Mouse (Mus musculus) liver, adult (tissue): ENCODE results near the gene Zbtb46.

ENCODE experiments used
- GATA4 ChIP-seq: IDR thresholded peaks from 2 replicates; pipeline ENCODE4 v1.6.1; 2014; ENCODE audit warnings: mild to moderate bottlenecking, low read length; ENCODE audit not compliant: insufficient replicate concordance

Gene Zbtb46

GRCm38 (mm10) chr2:181472256-181472827 is 13.1 kb upstream of the Zbtb46 start:
- TF ChIP-seq GATA4 = no peak

DNA sequence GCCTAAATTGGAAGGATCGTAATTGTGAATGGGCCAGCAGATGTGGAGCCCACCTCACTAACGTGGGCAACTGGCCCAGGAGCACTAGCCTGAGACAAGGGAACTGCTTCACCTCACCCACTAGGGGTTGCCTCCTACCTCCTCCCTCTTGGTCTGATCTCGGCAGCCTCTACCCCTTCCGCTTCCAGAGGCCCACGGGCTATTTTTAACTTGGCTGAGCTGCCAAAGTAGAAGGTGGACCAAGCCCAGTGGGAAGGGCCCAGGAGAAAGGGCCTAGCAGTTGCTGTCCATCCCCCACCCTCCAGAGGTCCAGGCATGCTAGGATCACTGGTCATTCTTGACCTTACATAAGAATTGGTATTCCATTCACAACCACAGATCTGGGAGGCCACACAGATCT is 12.0 kb upstream of the Zbtb46 start:
- TF ChIP-seq GATA4 = no peak

DNA sequence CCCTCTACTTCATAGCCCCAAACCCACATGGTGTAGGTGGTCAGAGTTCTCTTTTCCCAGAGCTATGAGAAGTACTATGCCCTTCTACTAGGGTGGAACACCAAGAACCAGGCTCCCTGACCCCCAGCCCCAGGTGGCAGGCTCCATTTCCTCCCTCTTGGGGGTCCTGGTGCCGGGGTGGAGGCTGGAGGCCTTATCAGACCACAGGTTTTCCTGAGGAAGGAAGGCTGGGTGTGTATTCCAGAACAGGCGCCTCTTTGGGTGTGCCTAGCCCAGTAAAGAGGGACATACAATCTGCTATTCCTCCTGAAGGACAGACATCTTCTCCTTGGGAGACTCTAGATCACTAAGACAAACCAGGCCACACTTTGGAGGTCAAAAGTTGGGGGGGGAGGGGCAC is 11.1 kb upstream of the Zbtb46 start:
- peak; percentile 75; the same call in 1 of the 2 replicates for TF ChIP-seq GATA4

GRCm38 (mm10) chr2:181465423-181465822 is 6.2 kb upstream of the Zbtb46 start:
- TF ChIP-seq GATA4 = no peak

- TF ChIP-seq GATA4 = no peak
Observed at GRCm38 (mm10) chr2:181463008-181463738, 3.9 kb upstream of the Zbtb46 start.

- no peak for TF ChIP-seq GATA4
Observed at GRCm38 (mm10) chr2:181462604-181463003, 3.4 kb upstream of the Zbtb46 start.

- TF ChIP-seq GATA4 = no peak
Observed at GRCm38 (mm10) chr2:181461536-181462100, 2.4 kb upstream of the Zbtb46 start.

GRCm38 (mm10) chr2:181459673-181460621 is 721 bp upstream of the Zbtb46 start:
- no peak for TF ChIP-seq GATA4

DNA sequence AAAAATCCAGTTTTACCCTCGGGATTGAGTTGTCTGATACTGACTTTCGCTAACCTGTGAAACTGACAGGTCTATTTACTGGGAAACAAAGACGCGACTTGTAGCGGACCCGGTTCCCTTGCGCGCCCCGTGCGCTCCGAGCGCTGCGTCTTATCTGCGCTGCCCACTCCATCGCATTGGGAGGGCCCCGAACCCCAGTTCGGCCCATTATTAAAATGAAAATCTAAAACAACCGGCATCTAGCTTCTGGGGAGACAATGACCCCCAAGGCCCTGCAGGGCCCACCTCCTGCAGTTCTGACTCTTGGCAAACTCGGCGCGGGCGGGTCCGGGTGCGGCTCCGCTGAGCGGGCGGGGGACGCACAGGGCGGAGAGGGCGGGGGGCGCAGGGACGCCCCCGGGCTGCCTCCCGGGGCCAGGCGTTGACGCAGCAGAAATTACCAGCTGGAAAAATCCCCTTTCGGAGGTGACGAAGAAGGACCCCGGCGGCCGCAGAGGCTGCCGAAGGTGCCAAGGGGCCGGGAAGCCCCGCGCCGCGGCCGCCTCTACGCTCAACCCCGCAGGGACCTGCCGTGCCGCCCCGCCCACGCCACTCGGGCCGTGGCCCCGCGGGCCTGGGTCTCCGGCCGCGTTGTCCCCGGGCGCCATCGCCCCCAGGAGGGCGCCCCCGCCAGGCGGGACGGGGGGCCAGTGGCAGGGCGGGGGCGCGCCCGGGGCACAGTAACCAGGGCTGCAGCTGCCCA is 644 bp downstream of the Zbtb46 start:
- no peak for TF ChIP-seq GATA4

GRCm38 (mm10) chr2:181457831-181458230 is 1.4 kb downstream of the Zbtb46 start:
- TF ChIP-seq GATA4 = no peak

DNA sequence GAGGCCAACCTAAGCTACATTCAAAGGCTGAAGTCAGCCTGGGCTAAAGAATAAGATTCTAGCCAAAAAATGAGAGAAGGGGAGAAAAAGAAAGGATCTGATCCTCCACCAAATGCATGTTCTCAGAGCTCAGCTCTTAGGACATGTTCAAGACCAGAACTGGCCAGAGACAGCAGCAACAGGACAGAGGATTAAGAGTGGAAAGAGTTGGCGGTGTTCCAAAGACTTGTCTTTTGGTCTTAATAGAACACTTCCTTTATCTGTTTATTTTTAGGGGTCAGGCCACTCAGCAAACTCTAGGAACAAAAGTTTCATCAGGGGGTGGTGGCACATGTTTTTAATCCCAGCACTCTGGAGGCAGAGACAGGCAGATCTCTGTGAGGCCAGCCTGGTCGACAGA is 3.3 kb downstream of the Zbtb46 start:
- peak; percentile 17; the same call in 1 of the 2 replicates for TF ChIP-seq GATA4

DNA sequence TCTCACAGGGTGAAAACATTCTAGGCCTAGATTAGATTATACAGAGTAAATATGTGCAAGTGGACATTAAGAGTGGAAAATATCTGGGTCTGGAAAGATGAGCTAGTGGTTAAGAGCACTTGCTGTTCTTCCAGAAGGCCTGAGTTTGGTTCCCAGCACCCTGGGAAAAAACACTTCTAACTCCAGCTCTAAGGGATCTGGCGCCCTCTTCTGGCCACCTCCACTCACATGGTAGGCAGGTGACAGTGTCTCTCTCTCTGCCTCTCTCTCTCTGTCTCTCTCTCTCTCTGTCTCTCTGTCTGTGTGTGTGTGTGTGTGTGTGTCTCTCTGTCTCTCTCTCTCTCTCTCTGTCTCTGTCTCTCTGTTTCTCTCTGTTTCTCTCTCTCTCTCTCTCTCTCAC is 6.0 kb downstream of the Zbtb46 start:
- no peak for TF ChIP-seq GATA4

DNA sequence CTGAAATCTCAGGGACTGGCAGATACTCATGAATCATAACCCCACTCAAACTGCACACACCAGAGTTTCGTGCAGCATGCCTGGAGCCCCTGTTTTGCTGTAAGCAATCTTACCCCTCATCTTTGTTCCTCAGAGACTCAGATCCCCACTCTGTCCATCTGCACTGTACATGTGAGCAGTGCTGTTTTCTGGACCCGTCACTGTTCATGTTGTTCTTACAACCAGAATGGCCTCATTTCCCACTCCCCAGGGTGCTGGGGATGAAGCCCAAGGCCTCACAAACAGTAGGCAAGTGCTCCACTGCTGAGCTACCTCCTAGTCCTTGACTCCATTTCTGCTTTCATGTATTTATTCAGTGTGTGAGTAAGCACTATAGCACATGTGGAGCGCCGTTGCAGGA is 7.0 kb downstream of the Zbtb46 start:
- no peak for TF ChIP-seq GATA4

DNA sequence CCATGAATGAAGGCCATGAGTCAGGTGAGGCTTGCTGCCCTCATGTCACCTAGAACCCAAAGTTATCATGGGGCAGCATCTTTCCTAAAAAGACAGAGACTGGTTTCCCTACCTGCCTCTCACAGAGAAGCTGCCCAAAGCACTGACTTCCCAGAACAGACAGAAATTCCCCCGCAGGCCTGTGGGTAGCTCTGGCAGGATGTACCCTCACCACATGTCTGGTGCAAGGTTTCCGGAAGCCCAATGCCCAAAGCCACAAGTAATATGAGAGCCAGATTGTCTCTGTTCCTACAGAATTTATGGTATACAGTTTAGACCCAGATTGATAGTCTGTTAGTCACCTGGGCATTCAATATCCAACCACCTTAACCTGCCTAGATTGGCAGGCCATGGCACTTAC is 16.2 kb downstream of the Zbtb46 start:
- no peak for TF ChIP-seq GATA4

- TF ChIP-seq GATA4 = no peak
Observed at GRCm38 (mm10) chr2:181438176-181438575, 21.1 kb downstream of the Zbtb46 start.
